Mouse (Mus musculus) heart, postnatal 0 days (tissue): Measurements from ENCODE around the gene Iah1. TPM values are rescaled to one million over a fixed set of nuclear protein-coding genes. Genes with fewer than 3 reads are reported as not detected.

ENCODE experiments used
- ATAC-seq: fragments of 200-750 bp; cut with Nextera tagmentation; 2 replicates; pipeline ENCODE4 v1.8.0; 2017; ENCODE audit warnings: low read depth, moderate number of reproducible peaks, moderate library complexity; ENCODE audit not compliant: insufficient read depth
- DNase-seq: peaks from one replicate; pipeline ENCODE4 v3.0.0-alpha.2; 2016; ENCODE audit warnings: low spot score
- H3K27ac ChIP-seq: fragments of 300-500 bp; sonication (generic); 2 replicates; pipeline ENCODE4 v1.5.1; 2014; ENCODE audit warnings: low read depth, mild to moderate bottlenecking
- H3K27me3 ChIP-seq: fragments of 300-500 bp; sonication (generic); 2 replicates; pipeline ENCODE4 v1.6.1; 2014; ENCODE audit warnings: low read length, mixed read lengths; ENCODE audit not compliant: control insufficient read depth, insufficient read depth
- H3K36me3 ChIP-seq: fragments of 300-500 bp; sonication (generic); replicated peaks from 2 replicates; pipeline ENCODE4 v1.6.1; 2014; ENCODE audit warnings: low read length, mixed read lengths; ENCODE audit not compliant: control insufficient read depth, insufficient read depth
- H3K4me1 ChIP-seq: fragments of 300-500 bp; sonication (generic); 2 replicates; pipeline ENCODE4 v1.6.1; 2014; ENCODE audit warnings: antibody characterized with exemption; ENCODE audit not compliant: control insufficient read depth, insufficient read depth
- H3K4me2 ChIP-seq: fragments of 300-500 bp; sonication (generic); 2 replicates; pipeline ENCODE4 v1.6.1; 2014; ENCODE audit warnings: low read depth, mild to moderate bottlenecking, low read length, moderate library complexity
- H3K4me3 ChIP-seq: fragments of 300-500 bp; sonication (generic); 2 replicates; pipeline ENCODE4 v1.5.1; 2014; ENCODE audit warnings: low read depth, low read length
- H3K9ac ChIP-seq: fragments of 300-500 bp; sonication (generic); replicated peaks from 2 replicates; pipeline ENCODE4 v1.6.1; 2014; ENCODE audit warnings: low read depth, low read length, mixed read lengths
- H3K9me3 ChIP-seq: fragments of 300-500 bp; sonication (generic); replicated peaks from 2 replicates; pipeline ENCODE4 v1.6.1; 2016; ENCODE audit warnings: low read length; ENCODE audit not compliant: control insufficient read depth
- CTCF ChIP-seq: IDR thresholded peaks from 2 replicates; pipeline ENCODE4 v1.5.1; 2016; ENCODE audit warnings: antibody characterized with exemption, control low read depth, low read depth
- EP300 ChIP-seq: IDR thresholded peaks from 2 replicates; pipeline ENCODE4 v1.6.1; 2016; ENCODE audit warnings: antibody characterized with exemption, low read depth
- WGBS: fragments of 180-500 bp; shearing (Covaris S2); extraction: QIAGEN DNeasy Blood & Tissue Kit; methylation state at CpG from one replicate; pipeline ENCODE4 v1.1.7; 2014; 5-methylcytosine and 5-hydroxymethylcytosine counted together
- polyA plus RNA-seq: library from polyadenylated mRNA; unstranded; fragments of >200 nt; fragmentation: Nextera tagmentation; extraction: Ambion mirVana; gene quantifications from 2 replicates; pipeline ENCODE4 v1.2.1, GENCODE M21; 2015
- total RNA-seq: library from RNA; depleted of rRNA; stranded (reverse); fragments of >200 nt; gene quantifications from 2 replicates; pipeline ENCODE4 v1.2.3, GENCODE M21; 2014; ENCODE audit warnings: low replicate concordance

The Iah1 gene
- total and polyA plus RNA-seq, 2 experiments from 2014 or later: 44.8 to 59.2 TPM

- H3K27me3 ChIP-seq: no peaks in the 10 kb centered on the region
- H3K4me1 ChIP-seq: peaks cover 5% of the 10 kb centered on the region; the same call in 1 of the 2 replicates
- H3K4me3 ChIP-seq: no peak overlapping the region
- H3K36me3 ChIP-seq: peaks cover 51% of the 10 kb centered on the region
- WGBS: 85% methylated on average over 9 of the region's 9 CpGs
- ATAC-seq (no peak), DNase-seq (no peak)
- TF ChIP-seq CTCF: no peak
- TF ChIP-seq EP300: no peak
- H3K9ac ChIP-seq: no peak overlapping the region
- no peaks in the 10 kb centered on the region for H3K9me3 ChIP-seq
- H3K27ac ChIP-seq: no peak overlapping the region
- H3K4me2 ChIP-seq: no peak overlapping the region
Observed at GRCm38 (mm10) chr12:21321170-21321569, 5.0 kb downstream of the Iah1 start.

- no peak for ATAC-seq
- H3K9ac ChIP-seq: no peak overlapping the region
- no peaks in the 10 kb centered on the region for H3K27me3 ChIP-seq
- H3K4me1 ChIP-seq: peaks cover 2% of the 10 kb centered on the region; the same call in 1 of the 2 replicates
- no peak overlapping the region for H3K4me2 ChIP-seq
- WGBS: 82% methylated on average over 4 of the region's 4 CpGs
- no peak overlapping the region for H3K27ac ChIP-seq
- TF ChIP-seq EP300: no peak
- no peak for TF ChIP-seq CTCF
- H3K9me3 ChIP-seq: no peaks in the 10 kb centered on the region
- DNase-seq: no peak
- H3K4me3 ChIP-seq: no peak overlapping the region
- peaks cover 51% of the 10 kb centered on the region for H3K36me3 ChIP-seq
Observed at GRCm38 (mm10) chr12:21322296-21322695, 6.1 kb downstream of the Iah1 start.

GRCm38 (mm10) chr12:21322856-21323255 is 6.7 kb downstream of the Iah1 start:
- DNase-seq (no peak), ATAC-seq (no peak)
- TF ChIP-seq CTCF (no peak), EP300 (no peak)
- Histone ChIP-seq H3K27ac (no peak overlapping the region), H3K27me3 (no peaks in the 10 kb centered on the region), H3K4me3 (no peak overlapping the region), H3K9me3 (no peaks in the 10 kb centered on the region), H3K4me2 (no peak overlapping the region), H3K9ac (no peak overlapping the region), H3K4me1 (no peaks in the 10 kb centered on the region), H3K36me3 (peaks cover 57% of the 10 kb centered on the region)
- WGBS: 63% methylated on average over 9 of the region's 9 CpGs

GRCm38 (mm10) chr12:21324101-21324500 is 7.9 kb downstream of the Iah1 start:
- Histone ChIP-seq H3K4me2 (no peak overlapping the region), H3K27ac (no peak overlapping the region), H3K36me3 (peaks cover 64% of the 10 kb centered on the region), H3K4me3 (no peak overlapping the region), H3K9me3 (no peaks in the 10 kb centered on the region), H3K4me1 (no peaks in the 10 kb centered on the region), H3K9ac (no peak overlapping the region), H3K27me3 (no peaks in the 10 kb centered on the region)
- TF ChIP-seq EP300 (no peak), CTCF (no peak)
- ATAC-seq: no peak
- 69% methylated on average over 5 of the region's 5 CpGs for WGBS
- DNase-seq: no peak

GRCm38 (mm10) chr12:21325266-21325665 is 9.1 kb downstream of the Iah1 start:
- no peak overlapping the region for H3K4me3 ChIP-seq
- no peak for DNase-seq
- ATAC-seq: no peak
- no peaks in the 10 kb centered on the region for H3K4me1 ChIP-seq
- H3K9ac ChIP-seq: no peak overlapping the region
- H3K9me3 ChIP-seq: no peaks in the 10 kb centered on the region
- TF ChIP-seq EP300: no peak
- no peak for TF ChIP-seq CTCF
- H3K36me3 ChIP-seq: peaks cover 69% of the 10 kb centered on the region
- 84% methylated on average over 8 of the region's 8 CpGs for WGBS
- H3K4me2 ChIP-seq: no peak overlapping the region
- no peaks in the 10 kb centered on the region for H3K27me3 ChIP-seq
- no peak overlapping the region for H3K27ac ChIP-seq

- Histone ChIP-seq H3K9ac (no peak overlapping the region), H3K4me2 (no peak overlapping the region), H3K27ac (no peak overlapping the region), H3K27me3 (no peaks in the 10 kb centered on the region), H3K4me3 (no peak overlapping the region), H3K4me1 (0 out of 2 replicates have a peak, but pooled peaks cover under 1% of the 10 kb centered on the region), H3K36me3 (peaks cover 77% of the 10 kb centered on the region), H3K9me3 (no peaks in the 10 kb centered on the region)
- TF ChIP-seq CTCF (no peak), EP300 (no peak)
- no peak for ATAC-seq
- WGBS: 88% methylated on average over 3 of the region's 3 CpGs
- no peak for DNase-seq
Observed at GRCm38 (mm10) chr12:21326325-21326724, 10.1 kb downstream of the Iah1 start.
